Mouse (Mus musculus) intestine, embryonic 14.5 days (tissue): Measurements from ENCODE around the gene Hoxb2. TPM values are rescaled to one million over a fixed set of nuclear protein-coding genes. Genes with fewer than 3 reads are reported as not detected.

Experiments used
- ATAC-seq: fragments of 200-750 bp; cut with Nextera tagmentation; replicated peaks from 2 replicates; pipeline ENCODE4 v1.8.0; 2017; ENCODE audit warnings: low read depth, moderate number of reproducible peaks, moderate TSS enrichment, moderate library complexity; ENCODE audit not compliant: low FRiP score, low TSS enrichment
- DNase-seq: peaks from one replicate; pipeline ENCODE4 v3.0.0-alpha.2; 2018; ENCODE audit warnings: low spot score
- H3K27ac ChIP-seq: fragments of 300-500 bp; sonication (generic); 2 replicates; pipeline ENCODE4 v1.5.1; 2014; ENCODE audit warnings: low read depth, mild to moderate bottlenecking, control low read depth
- H3K27me3 ChIP-seq: fragments of 300-500 bp; sonication (generic); replicated peaks from 2 replicates; pipeline ENCODE4 v1.6.1; 2014; ENCODE audit warnings: low read length, control low read depth; ENCODE audit not compliant: control insufficient read depth, insufficient read depth
- H3K36me3 ChIP-seq: fragments of 300-500 bp; sonication (generic); 2 replicates; pipeline ENCODE4 v1.6.1; 2014; ENCODE audit warnings: low read length, control low read depth; ENCODE audit not compliant: control insufficient read depth, insufficient read depth
- H3K4me1 ChIP-seq: fragments of 300-500 bp; sonication (generic); replicated peaks from 2 replicates; pipeline ENCODE4 v1.6.1; 2014; ENCODE audit warnings: low read length, control low read depth, mixed read lengths; ENCODE audit not compliant: control insufficient read depth, insufficient read depth
- H3K4me2 ChIP-seq: fragments of 300-500 bp; sonication (generic); 2 replicates; pipeline ENCODE4 v1.6.1; 2014; ENCODE audit warnings: low read length
- H3K4me3 ChIP-seq: fragments of 300-500 bp; sonication (generic); 2 replicates; pipeline ENCODE4 v1.5.1; 2014; ENCODE audit warnings: low read depth, low read length, control low read depth, mixed read lengths
- H3K9ac ChIP-seq: fragments of 300-500 bp; sonication (generic); 2 replicates; pipeline ENCODE4 v1.6.1; 2014; ENCODE audit warnings: mild to moderate bottlenecking, low read length
- H3K9me3 ChIP-seq: fragments of 300-500 bp; sonication (generic); 2 replicates; pipeline ENCODE4 v1.6.1; 2016; ENCODE audit warnings: low read length, control low read depth; ENCODE audit not compliant: control insufficient read depth
- WGBS: fragments of 180-500 bp; shearing (Covaris S2); extraction: QIAGEN DNeasy Blood & Tissue Kit; methylation state at CpG from one replicate; pipeline ENCODE4 v1.1.7; 2014; 5-methylcytosine and 5-hydroxymethylcytosine counted together
- polyA plus RNA-seq: library from polyadenylated mRNA; unstranded; fragments of >200 nt; fragmentation: Nextera tagmentation; extraction: Ambion mirVana; gene quantifications from 2 replicates; pipeline ENCODE4 v1.2.1, GENCODE M21; 2014

The Hoxb2 gene
- polyA plus RNA-seq, 1 experiment from 2014 or later = 27.9 TPM

- Histone ChIP-seq H3K36me3 (peaks cover 14% of the 10 kb centered on the region; the same call in 1 of the 2 replicates), H3K27me3 (no peaks in the 10 kb centered on the region), H3K9me3 (no peaks in the 10 kb centered on the region), H3K4me2 (peak overlapping the region; percentile 89), H3K4me3 (peak overlapping the region; percentile 69), H3K4me1 (peaks cover 57% of the 10 kb centered on the region), H3K9ac (peak overlapping the region; percentile 96), H3K27ac (peak overlapping the region; percentile 99)
- ATAC-seq (no peak), DNase-seq (peak; percentile 73)
- WGBS = 25% methylated on average over 7 of the region's 7 CpGs
Observed at GRCm38 (mm10) chr11:96327122-96327521, 23.2 kb upstream of the Hoxb2 start.

- H3K27ac ChIP-seq = peak overlapping the region; percentile 99
- H3K27me3 ChIP-seq = no peaks in the 10 kb centered on the region
- peak overlapping the region; percentile 89 for H3K4me2 ChIP-seq
- no peaks in the 10 kb centered on the region for H3K9me3 ChIP-seq
- peak overlapping the region; percentile 69 for H3K4me3 ChIP-seq
- ATAC-seq (no peak), DNase-seq (peak; percentile 65)
- H3K9ac ChIP-seq = peak overlapping the region; percentile 96
- H3K36me3 ChIP-seq = peaks cover 14% of the 10 kb centered on the region; the same call in 1 of the 2 replicates
- WGBS = 32% methylated on average over 5 of the region's 5 CpGs
- peaks cover 51% of the 10 kb centered on the region for H3K4me1 ChIP-seq
Observed at GRCm38 (mm10) chr11:96327750-96328149, 22.6 kb upstream of the Hoxb2 start.

- no peaks in the 10 kb centered on the region for H3K9me3 ChIP-seq
- peaks cover 54% of the 10 kb centered on the region for H3K4me1 ChIP-seq
- peak; percentile 63 for DNase-seq
Observed at GRCm38 (mm10) chr11:96328605-96329004, 21.7 kb upstream of the Hoxb2 start.

GRCm38 (mm10) chr11:96332105-96332504 is 18.2 kb upstream of the Hoxb2 start:
- Histone ChIP-seq H3K27me3 (no peaks in the 10 kb centered on the region), H3K9me3 (no peaks in the 10 kb centered on the region), H3K9ac (peak overlapping the region; percentile 83), H3K4me1 (peaks cover 79% of the 10 kb centered on the region), H3K4me3 (peak overlapping the region; percentile 43), H3K27ac (peak overlapping the region; percentile 99), H3K36me3 (peaks cover 10% of the 10 kb centered on the region; the same call in 1 of the 2 replicates), H3K4me2 (peak overlapping the region; percentile 89)
- DNase-seq (peak; percentile 82), ATAC-seq (no peak)
- WGBS = 9% methylated on average over 8 of the region's 8 CpGs

More at GRCm38 (mm10) chr11:96328605-96329004, 21.7 kb upstream of the Hoxb2 start:
- Histone ChIP-seq H3K4me3 (peak overlapping the region; percentile 25), H3K9ac (peak overlapping the region; percentile 96), H3K36me3 (peaks cover 10% of the 10 kb centered on the region; the same call in 1 of the 2 replicates), H3K4me2 (peak overlapping the region; percentile 89), H3K27me3 (no peaks in the 10 kb centered on the region), H3K27ac (peak overlapping the region; percentile 99)
- 16% methylated on average over 8 of the region's 8 CpGs for WGBS
- ATAC-seq = no peak

- peak; percentile 74 for DNase-seq
- H3K27ac ChIP-seq = peak overlapping the region; percentile 99
- peaks cover 79% of the 10 kb centered on the region for H3K4me1 ChIP-seq
- peak overlapping the region; percentile 43 for H3K4me3 ChIP-seq
- H3K9me3 ChIP-seq = no peaks in the 10 kb centered on the region
- no peak for ATAC-seq
- no peaks in the 10 kb centered on the region for H3K27me3 ChIP-seq
- WGBS = 3% methylated on average over 35 of the region's 35 CpGs
- peak overlapping the region; percentile 83 for H3K9ac ChIP-seq
- H3K36me3 ChIP-seq = peaks cover 10% of the 10 kb centered on the region; the same call in 1 of the 2 replicates
- H3K4me2 ChIP-seq = peak overlapping the region; percentile 89
Observed at GRCm38 (mm10) chr11:96332618-96333032, 17.7 kb upstream of the Hoxb2 start.

- Histone ChIP-seq H3K4me3 (peak overlapping the region; percentile 43), H3K27me3 (no peaks in the 10 kb centered on the region), H3K9ac (peak overlapping the region; percentile 83), H3K36me3 (peaks cover 10% of the 10 kb centered on the region; the same call in 1 of the 2 replicates), H3K9me3 (no peaks in the 10 kb centered on the region), H3K4me2 (peak overlapping the region; percentile 89), H3K27ac (peak overlapping the region; percentile 99), H3K4me1 (peaks cover 83% of the 10 kb centered on the region)
- 10% methylated on average over 17 of the region's 17 CpGs for WGBS
- peak; percentile 82 for DNase-seq
- peak; percentile 41; the same call in 1 of the 2 replicates for ATAC-seq
Observed at GRCm38 (mm10) chr11:96333241-96334001, 16.9 kb upstream of the Hoxb2 start.

GRCm38 (mm10) chr11:96334002-96334364 is 16.3 kb upstream of the Hoxb2 start:
- Histone ChIP-seq H3K4me2 (peak overlapping the region; percentile 89), H3K27ac (peak overlapping the region; percentile 99), H3K9me3 (no peaks in the 10 kb centered on the region), H3K9ac (peak overlapping the region; percentile 83), H3K4me3 (peak overlapping the region; percentile 43), H3K4me1 (peaks cover 84% of the 10 kb centered on the region), H3K36me3 (peaks cover 10% of the 10 kb centered on the region; the same call in 1 of the 2 replicates), H3K27me3 (no peaks in the 10 kb centered on the region)
- DNase-seq (peak; percentile 73), ATAC-seq (no peak)
- WGBS = 9% methylated on average over 2 of the region's 2 CpGs

- no peaks in the 10 kb centered on the region for H3K27me3 ChIP-seq
- H3K4me1 ChIP-seq = peaks cover 83% of the 10 kb centered on the region
- peak overlapping the region; percentile 89 for H3K4me2 ChIP-seq
- DNase-seq (no peak), ATAC-seq (0 out of 2 replicates have a peak, but pooled peaks have one; percentile 6)
- 26% methylated on average over 3 of the region's 3 CpGs for WGBS
- no peak overlapping the region for H3K4me3 ChIP-seq
- H3K27ac ChIP-seq = peak overlapping the region; percentile 99
- peaks cover 9% of the 10 kb centered on the region; the same call in 1 of the 2 replicates for H3K36me3 ChIP-seq
- no peaks in the 10 kb centered on the region for H3K9me3 ChIP-seq
- peak overlapping the region; percentile 83 for H3K9ac ChIP-seq
Observed at GRCm38 (mm10) chr11:96334998-96335397, 15.3 kb upstream of the Hoxb2 start.
